32 mouse cellular contexts compared by ENCODE assay signal in genomic region chr11:110484426-110484825, GRCm38 (mm10).
"Had no signal": no experiment of that assay in that cellular context is flagged by ENCODE, and none has a peak within 500 bp of the region (broad histone marks: within the 10 kb centered on the region; RNA-seq: fewer than 3 reads in every experiment).

No protein-coding gene starts in this region.

- H3K9ac ChIP-seq: limb, embryonic 12.5 days; limb, embryonic 13.5 days; limb, embryonic 15.5 days; liver, embryonic 12.5 days; liver, embryonic 13.5 days; liver, embryonic 14.5 days; liver, embryonic 15.5 days; liver, postnatal 0 days; lung, embryonic 14.5 days; lung, embryonic 15.5 days; midbrain, embryonic 12.5 days; midbrain, embryonic 13.5 days; midbrain, embryonic 15.5 days; neural tube, embryonic 12.5 days; neural tube, embryonic 13.5 days had no signal

- ATAC-seq: liver, embryonic 12.5 days; lung, postnatal 0 days; midbrain, embryonic 13.5 days; midbrain, embryonic 15.5 days; midbrain, embryonic 16.5 days had no signal

- H3K27ac ChIP-seq: limb, embryonic 10.5 days; limb, embryonic 12.5 days; limb, embryonic 13.5 days; limb, embryonic 15.5 days; liver, embryonic 12.5 days; liver, embryonic 13.5 days; liver, embryonic 14.5 days; liver, embryonic 15.5 days; lung, embryonic 15.5 days; macrophage; midbrain, embryonic 10.5 days; midbrain, embryonic 12.5 days; midbrain, embryonic 13.5 days; midbrain, embryonic 15.5 days; neural tube, embryonic 12.5 days; neural tube, embryonic 13.5 days had no signal

- H3K4me2 ChIP-seq: limb, embryonic 12.5 days; limb, embryonic 13.5 days; limb, embryonic 15.5 days; liver, embryonic 12.5 days; liver, embryonic 13.5 days; liver, embryonic 15.5 days; lung, embryonic 14.5 days; lung, embryonic 15.5 days; midbrain, embryonic 11.5 days; midbrain, embryonic 12.5 days; midbrain, embryonic 13.5 days; midbrain, embryonic 15.5 days; neural tube, embryonic 12.5 days; neural tube, embryonic 13.5 days had no signal

- H3K36me3 ChIP-seq: limb, embryonic 15.5 days; liver, embryonic 13.5 days; liver, embryonic 15.5 days; lung, embryonic 15.5 days; midbrain, embryonic 12.5 days; midbrain, embryonic 15.5 days; neural tube, embryonic 12.5 days; neural tube, embryonic 13.5 days had no signal

- H3K9me3 ChIP-seq: limb, embryonic 10.5 days; limb, embryonic 15.5 days; liver, embryonic 12.5 days; liver, embryonic 13.5 days; liver, embryonic 15.5 days; lung, embryonic 15.5 days; midbrain, embryonic 10.5 days; midbrain, embryonic 12.5 days; midbrain, embryonic 13.5 days; midbrain, embryonic 15.5 days; neural tube, embryonic 12.5 days; neural tube, embryonic 13.5 days had no signal

- H3K27me3 ChIP-seq: limb, embryonic 12.5 days; limb, embryonic 13.5 days; limb, embryonic 15.5 days; liver, embryonic 12.5 days; liver, embryonic 13.5 days; liver, embryonic 15.5 days; lung, embryonic 15.5 days; megakaryocyte, embryonic 14.5 days; midbrain, embryonic 15.5 days had no signal

- H3K4me3 ChIP-seq: limb, embryonic 10.5 days; limb, embryonic 12.5 days; limb, embryonic 13.5 days; limb, embryonic 15.5 days; liver, embryonic 12.5 days; liver, embryonic 13.5 days; liver, embryonic 15.5 days; lung, embryonic 15.5 days; megakaryocyte, embryonic 14.5 days; midbrain, embryonic 10.5 days; midbrain, embryonic 12.5 days; midbrain, embryonic 13.5 days; midbrain, embryonic 15.5 days; myocyte; neural tube, embryonic 12.5 days; neural tube, embryonic 13.5 days had no signal

- DNase-seq: left cerebral cortex, postnatal 4 days; liver; liver, embryonic 13.5 days; liver, postnatal 0 days; lung, adult 18-20 months; lung, adult 2 months; lung, embryonic 14.5 days; lung, postnatal 10 days; lung, postnatal 14 days; lung, postnatal 36 days; lung, postnatal 4 days; midbrain, embryonic 14.5 days had no signal
